Mouse (Mus musculus) ES-Bruce4 (cell line): ENCODE results near the gene Trpc1.

Experiments used
- CTCF ChIP-seq: IDR thresholded peaks from one replicate; pipeline ENCODE4 v1.8.1; 2011; ENCODE audit warnings: low read depth, low read length
- EP300 ChIP-seq: IDR thresholded peaks from 2 replicates; pipeline ENCODE4 v1.6.1; 2011; ENCODE audit warnings: low read depth, low read length; ENCODE audit not compliant: insufficient read depth

GRCm38 (mm10) chr9:95694526-95694925, 55.6 kb downstream of the Trpc1 start:
- no peak for TF ChIP-seq CTCF
- TF ChIP-seq EP300, result no peak
